Mouse (Mus musculus) brain, embryonic 14.5 days (tissue): ENCODE measurements around the gene Pdap1.
"Not testable (repeated sequence)": the region's sequence is repeated elsewhere in the genome, so short reads cannot be mapped to it uniquely, and the experiment has no call there.

Experiments
- CTCF ChIP-seq: fragments of 200-500 bp; IDR thresholded peaks from 2 replicates; pipeline ENCODE4 v1.5.1; 2012; ENCODE audit warnings: inconsistent platforms, mild to moderate bottlenecking, moderate library complexity, borderline replicate concordance; ENCODE audit not compliant: insufficient read depth, insufficient read length; ENCODE audit errors: extremely low read depth
- POLR2A ChIP-seq: fragments of 200-500 bp; IDR thresholded peaks from 2 replicates; pipeline ENCODE4 v1.6.1; 2012; ENCODE audit warnings: mild to moderate bottlenecking, inconsistent platforms, borderline replicate concordance; ENCODE audit not compliant: poor library complexity, insufficient read depth, insufficient read length, severe bottlenecking; ENCODE audit errors: extremely low read depth

DNA sequence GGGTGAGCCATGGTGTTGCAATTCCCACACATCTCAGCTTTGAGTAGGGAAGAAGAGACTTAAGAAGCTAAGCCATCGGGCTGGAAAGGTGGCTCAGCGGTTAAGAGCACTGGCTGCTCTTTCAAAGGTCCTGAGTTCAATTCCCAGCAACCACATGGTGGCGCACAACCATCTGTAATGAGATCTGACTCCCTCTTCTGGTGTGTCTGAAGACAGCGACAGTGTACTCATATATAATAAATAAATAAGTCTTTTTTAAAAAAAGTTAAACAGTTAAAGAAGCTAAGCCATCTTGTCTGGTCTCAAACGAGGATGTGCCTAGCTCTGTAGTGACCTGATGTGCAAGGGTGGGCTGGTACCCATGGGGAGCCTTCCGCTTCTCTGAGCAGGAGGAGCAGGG is 6.8 kb downstream of the Pdap1 start:
- TF ChIP-seq CTCF, POLR2A: not testable (repeated sequence)
